Mouse (Mus musculus): ENCODE measurements at regions not wholly inside any gene's neighbourhood (a gene's known extent, or its start where the extent isn't known, plus 50 kb on each side); places are given as distances from the start of the nearest gene placed in this dataset.

GRCm38 (mm10) chr19:53447754-53448153 lies 57.4 kb upstream of the Smndc1 start:
- Histone ChIP-seq H3K36me3 (replicated peaks; ENCODE audit: control insufficient read depth, insufficient read depth) (no peaks in the 10 kb centered on the region), H3K4me3 (replicated peaks; ENCODE audit: low read length) (no peak overlapping the region), H3K27me3 (ENCODE audit: control insufficient read depth, insufficient read depth, low read length) (no peaks in the 10 kb centered on the region), H3K4me2 (replicated peaks) (no peak overlapping the region), H3K9me3 (ENCODE audit: control insufficient read depth, low read length) (no peaks in the 10 kb centered on the region), H3K4me1 (replicated peaks; ENCODE audit: control insufficient read depth, insufficient read depth, low read length) (peaks cover 13% of the 10 kb centered on the region), H3K27ac (no peak overlapping the region), H3K9ac (no peak overlapping the region)
- no peak for ATAC-seq (ENCODE audit: low FRiP score)
- 35% methylated on average over 6 of the region's 6 CpGs for WGBS
- no peak for DNase-seq (ENCODE audit: low spot score)

GRCm38 (mm10) chr19:53446216-53446615 lies 55.8 kb upstream of the Smndc1 start:
- peaks cover 13% of the 10 kb centered on the region for H3K4me1 ChIP-seq (replicated peaks; ENCODE audit: control insufficient read depth, insufficient read depth, low read length)
- H3K27ac ChIP-seq: no peak overlapping the region
- H3K4me2 ChIP-seq (replicated peaks): no peak overlapping the region
- no peaks in the 10 kb centered on the region for H3K36me3 ChIP-seq (replicated peaks; ENCODE audit: control insufficient read depth, insufficient read depth)
- no peak overlapping the region for H3K4me3 ChIP-seq (replicated peaks; ENCODE audit: low read length)
- no peak for ATAC-seq (ENCODE audit: low FRiP score)
- H3K27me3 ChIP-seq (ENCODE audit: control insufficient read depth, insufficient read depth, low read length): no peaks in the 10 kb centered on the region
- H3K9me3 ChIP-seq (ENCODE audit: control insufficient read depth, low read length): no peaks in the 10 kb centered on the region
- H3K9ac ChIP-seq: no peak overlapping the region
- DNase-seq (ENCODE audit: low spot score): no peak
- WGBS: 85% methylated on average over 5 of the region's 5 CpGs

GRCm38 (mm10) chr19:53444646-53445045 lies 54.3 kb upstream of the Smndc1 start:
- H3K27ac ChIP-seq: no peak overlapping the region
- no peaks in the 10 kb centered on the region for H3K27me3 ChIP-seq (ENCODE audit: control insufficient read depth, insufficient read depth, low read length)
- DNase-seq (ENCODE audit: low spot score) (no peak), ATAC-seq (ENCODE audit: low FRiP score) (no peak)
- H3K4me1 ChIP-seq (replicated peaks; ENCODE audit: control insufficient read depth, insufficient read depth, low read length): peaks cover 19% of the 10 kb centered on the region
- H3K9me3 ChIP-seq (ENCODE audit: control insufficient read depth, low read length): no peaks in the 10 kb centered on the region
- H3K4me2 ChIP-seq (replicated peaks): no peak overlapping the region
- H3K9ac ChIP-seq: no peak overlapping the region
- no peak overlapping the region for H3K4me3 ChIP-seq (replicated peaks; ENCODE audit: low read length)
- WGBS: 46% methylated on average over 5 of the region's 5 CpGs
- H3K36me3 ChIP-seq (replicated peaks; ENCODE audit: control insufficient read depth, insufficient read depth): no peaks in the 10 kb centered on the region

GRCm38 (mm10) chr19:53442756-53443654 lies 52.6 kb upstream of the Smndc1 start:
- Histone ChIP-seq H3K27me3 (ENCODE audit: control insufficient read depth, insufficient read depth, low read length) (no peaks in the 10 kb centered on the region), H3K9me3 (ENCODE audit: control insufficient read depth, low read length) (no peaks in the 10 kb centered on the region), H3K4me3 (replicated peaks; ENCODE audit: low read length) (no peak overlapping the region), H3K27ac (no peak overlapping the region), H3K4me1 (replicated peaks; ENCODE audit: control insufficient read depth, insufficient read depth, low read length) (peaks cover 19% of the 10 kb centered on the region), H3K4me2 (replicated peaks) (no peak overlapping the region), H3K9ac (no peak overlapping the region), H3K36me3 (replicated peaks; ENCODE audit: control insufficient read depth, insufficient read depth) (no peaks in the 10 kb centered on the region)
- DNase-seq (ENCODE audit: low spot score): no peak
- ATAC-seq (ENCODE audit: low FRiP score): no peak
- WGBS: 80% methylated on average over 22 of the region's 22 CpGs

- Histone ChIP-seq H3K9me3 (ENCODE audit: control insufficient read depth, low read length) (no peaks in the 10 kb centered on the region), H3K36me3 (replicated peaks; ENCODE audit: control insufficient read depth, insufficient read depth) (no peaks in the 10 kb centered on the region), H3K4me2 (replicated peaks) (no peak overlapping the region), H3K27ac (no peak overlapping the region), H3K4me3 (replicated peaks; ENCODE audit: low read length) (no peak overlapping the region), H3K4me1 (replicated peaks; ENCODE audit: control insufficient read depth, insufficient read depth, low read length) (peaks cover 15% of the 10 kb centered on the region), H3K9ac (no peak overlapping the region), H3K27me3 (ENCODE audit: control insufficient read depth, insufficient read depth, low read length) (no peaks in the 10 kb centered on the region)
- ATAC-seq (ENCODE audit: low FRiP score) (no peak), DNase-seq (ENCODE audit: low spot score) (no peak)
- 99% methylated on average over 4 of the region's 4 CpGs for WGBS
Measured at GRCm38 (mm10) chr19:53442132-53442610, 51.8 kb upstream of the Smndc1 start.

- 85% methylated on average over 13 of the region's 13 CpGs for WGBS
- Histone ChIP-seq H3K9ac (no peak overlapping the region), H3K4me3 (replicated peaks; ENCODE audit: low read length) (no peak overlapping the region), H3K36me3 (replicated peaks; ENCODE audit: control insufficient read depth, insufficient read depth) (no peaks in the 10 kb centered on the region), H3K4me1 (replicated peaks; ENCODE audit: control insufficient read depth, insufficient read depth, low read length) (peaks cover 15% of the 10 kb centered on the region), H3K27me3 (ENCODE audit: control insufficient read depth, insufficient read depth, low read length) (no peaks in the 10 kb centered on the region), H3K27ac (no peak overlapping the region), H3K4me2 (replicated peaks) (no peak overlapping the region), H3K9me3 (ENCODE audit: control insufficient read depth, low read length) (no peaks in the 10 kb centered on the region)
- ATAC-seq (ENCODE audit: low FRiP score): no peak
- no peak for DNase-seq (ENCODE audit: low spot score)
Measured at GRCm38 (mm10) chr19:53441449-53442131, 51.2 kb upstream of the Smndc1 start.

- ATAC-seq (ENCODE audit: low FRiP score) (no peak), DNase-seq (ENCODE audit: low spot score) (no peak)
- no peaks in the 10 kb centered on the region for H3K27me3 ChIP-seq (ENCODE audit: control insufficient read depth, insufficient read depth, low read length)
- H3K9me3 ChIP-seq (ENCODE audit: control insufficient read depth, low read length): no peaks in the 10 kb centered on the region
- H3K36me3 ChIP-seq (replicated peaks; ENCODE audit: control insufficient read depth, insufficient read depth): no peaks in the 10 kb centered on the region
- no peak overlapping the region for H3K4me2 ChIP-seq (replicated peaks)
- WGBS: 32% methylated on average over 10 of the region's 10 CpGs
- peaks cover 15% of the 10 kb centered on the region for H3K4me1 ChIP-seq (replicated peaks; ENCODE audit: control insufficient read depth, insufficient read depth, low read length)
- no peak overlapping the region for H3K27ac ChIP-seq
- no peak overlapping the region for H3K4me3 ChIP-seq (replicated peaks; ENCODE audit: low read length)
- H3K9ac ChIP-seq: no peak overlapping the region
Measured at GRCm38 (mm10) chr19:53440327-53441055, 50.1 kb upstream of the Smndc1 start.
